Mouse (Mus musculus) heart, adult 18-20 months (tissue): ENCODE data around the gene Fbxl21. TPM values are rescaled to one million over a fixed set of nuclear protein-coding genes. Genes with fewer than 3 reads are reported as not detected.

ENCODE experiments used
- DNase-seq, 2 experiments: peaks; one replicate each; pipeline ENCODE4 v3.0.0; 2021 to 2022; ENCODE audit warnings: mixed read lengths in 1 of 2
- total RNA-seq, 2 experiments: library from RNA; stranded (reverse); gene quantifications; 2 replicates each; pipeline ENCODE4 v1.2.3; 2021

The Fbxl21 gene
- total RNA-seq, 2 experiments from 2014 or later = 0.74 to 0.87 TPM

GRCm38 (mm10) chr13:56581512-56581911 is 59.2 kb downstream of the Fbxl21 start:
- no peak for DNase-seq

- DNase-seq = peak; percentile 44 to 70
Observed at GRCm38 (mm10) chr13:56581961-56582434, 59.7 kb downstream of the Fbxl21 start.

- DNase-seq = no peak
Observed at GRCm38 (mm10) chr13:56582720-56583119, 60.4 kb downstream of the Fbxl21 start.

DNA sequence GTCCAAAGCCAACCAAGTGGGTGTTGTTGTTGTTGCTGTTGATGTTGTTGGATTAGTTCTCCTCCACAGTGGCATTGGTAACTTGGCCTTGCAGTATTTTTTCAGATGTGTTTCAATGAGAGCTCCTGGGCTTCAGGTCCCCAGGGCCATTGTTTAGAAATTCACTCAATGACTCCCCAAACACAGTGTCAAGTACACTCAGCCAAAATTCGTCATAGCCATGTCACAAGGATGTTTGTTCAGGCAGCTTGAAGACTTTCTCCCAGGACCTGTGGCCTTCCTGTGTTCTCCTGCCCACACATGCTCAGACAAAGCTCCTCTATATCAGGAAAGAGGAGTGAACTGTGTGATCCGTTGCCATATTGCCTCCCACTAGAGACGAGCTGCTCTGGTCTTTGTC is 63.8 kb downstream of the Fbxl21 start:
- no peak for DNase-seq

Other genes starting within 250 kb of the Fbxl21 start
- gene Cxcl14, start 225.9 kb upstream of the Fbxl21 start, total RNA-seq = 1 to 10 TPM; 7.0 to 7.9 TPM
- gene Gm3045, start 95.9 kb upstream of the Fbxl21 start, total RNA-seq = not detected
- under 1 TPM; 0.07 to 0.15 TPM for gene Slc25a48, start 84.1 kb upstream of the Fbxl21 start, total RNA-seq
- gene Il9, start 40.2 kb upstream of the Fbxl21 start, total RNA-seq = not detected
- gene Lect2, start 26.0 kb downstream of the Fbxl21 start, total RNA-seq = not detected
- gene Tgfbi, start 87.1 kb downstream of the Fbxl21 start, total RNA-seq = 10 to 100 TPM; 19.5 to 22.9 TPM
- 10 to 100 TPM; 26.6 to 26.9 TPM for gene Smad5, start 180.5 kb downstream of the Fbxl21 start, total RNA-seq
- gene Gm45623, start 231.4 kb downstream of the Fbxl21 start, total RNA-seq = not detected